Mouse (Mus musculus): ENCODE measurements at regions not wholly inside any gene's neighbourhood (a gene's known extent, or its start where the extent isn't known, plus 50 kb on each side); places are given as distances from the start of the nearest gene placed in this dataset.
A peak's percentile ranks its signal among the peaks of the same experiment; 100 is the strongest.

DNA sequence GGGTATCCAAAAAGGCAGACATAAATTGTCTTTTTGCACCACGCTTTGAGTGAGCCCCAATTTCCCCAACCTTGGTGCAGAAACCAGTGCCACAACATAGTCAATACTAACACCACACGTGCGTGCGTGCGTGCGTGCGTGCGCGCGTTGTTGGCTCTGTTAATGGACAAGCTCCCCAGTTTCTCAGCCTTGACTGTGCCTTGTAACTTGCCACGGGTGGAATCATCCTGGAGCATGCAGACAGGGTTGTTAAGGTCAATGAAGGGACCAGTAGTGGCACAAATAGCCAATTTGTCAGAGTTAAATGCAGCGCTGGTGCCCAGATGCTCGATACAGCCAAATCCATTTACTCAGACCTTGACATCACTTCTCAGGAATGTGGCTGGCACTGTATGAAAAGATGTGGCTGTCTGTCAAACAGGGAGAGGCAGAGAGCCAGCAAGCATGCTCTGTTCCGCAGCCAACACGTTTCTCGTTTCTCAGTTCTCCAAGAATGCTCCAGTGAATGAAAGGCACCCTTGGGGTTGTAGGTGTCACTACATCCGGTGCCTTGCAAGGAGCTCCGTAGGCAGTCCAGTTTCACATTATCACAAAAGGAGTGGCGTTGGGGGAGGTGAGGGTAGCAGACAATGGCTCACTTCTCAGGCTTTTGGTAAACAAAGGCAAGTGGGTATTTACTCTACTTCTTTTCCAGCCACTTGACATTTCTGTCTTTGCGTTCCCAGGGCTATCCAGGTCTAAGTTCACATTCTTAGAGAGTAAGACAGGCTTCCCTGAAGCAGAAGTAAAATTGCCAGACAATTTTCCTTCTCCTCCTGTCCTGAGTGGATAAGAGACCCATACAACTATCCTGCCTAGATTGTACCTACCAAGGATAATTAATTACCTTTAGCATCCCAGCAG is 53.2 kb upstream of the Usp27x start:
- Histone ChIP-seq H3K4me1 (replicated peaks) (peaks cover 11% of the 10 kb centered on the region), H3K27ac (peak overlapping the region; percentile 35; the same call in 1 of the 2 replicates), H3K9me3 (no peaks in the 10 kb centered on the region), H3K36me3 (no peaks in the 10 kb centered on the region), H3K4me2 (replicated peaks) (peak overlapping the region; percentile 19), H3K27me3 (no peaks in the 10 kb centered on the region), H3K9ac (replicated peaks) (no peak overlapping the region), H3K4me3 (replicated peaks) (no peak overlapping the region)
- peak; percentile 90 for ATAC-seq
- 46% methylated on average over 20 of the region's 20 CpGs for WGBS
